Mouse (Mus musculus): ENCODE measurements around the gene Cops9. TPM values are rescaled to one million over a fixed set of nuclear protein-coding genes. Genes with fewer than 3 reads are reported as not detected.

The Cops9 gene
- total and polyA plus RNA-seq, 3 experiments = 144 to 241 (median 215) TPM

DNA sequence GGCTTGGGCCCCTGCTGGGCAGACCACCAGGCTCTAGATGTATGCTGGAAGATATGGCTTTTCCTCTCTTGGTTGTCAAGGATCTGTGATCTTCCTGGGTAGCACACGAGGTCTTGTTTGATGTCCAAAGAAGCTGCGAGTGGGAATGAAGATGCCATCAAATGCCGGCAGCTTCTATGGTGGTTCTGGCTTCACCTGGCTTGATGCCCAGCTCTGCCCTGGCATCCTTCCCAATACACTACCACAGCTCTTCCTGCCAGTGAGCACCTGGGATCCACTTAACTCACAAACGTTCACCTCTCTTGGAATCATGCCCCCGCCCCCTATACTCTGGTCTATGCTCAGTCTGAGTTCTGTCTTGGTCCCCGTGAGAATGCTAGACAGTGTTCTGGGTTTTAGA lies 25.3 kb upstream of the Cops9 start:
- WGBS = 56% methylated on average over 6 of the region's 6 CpGs
- intact Hi-C loops (cut with DNase I) = no loop called here

DNA sequence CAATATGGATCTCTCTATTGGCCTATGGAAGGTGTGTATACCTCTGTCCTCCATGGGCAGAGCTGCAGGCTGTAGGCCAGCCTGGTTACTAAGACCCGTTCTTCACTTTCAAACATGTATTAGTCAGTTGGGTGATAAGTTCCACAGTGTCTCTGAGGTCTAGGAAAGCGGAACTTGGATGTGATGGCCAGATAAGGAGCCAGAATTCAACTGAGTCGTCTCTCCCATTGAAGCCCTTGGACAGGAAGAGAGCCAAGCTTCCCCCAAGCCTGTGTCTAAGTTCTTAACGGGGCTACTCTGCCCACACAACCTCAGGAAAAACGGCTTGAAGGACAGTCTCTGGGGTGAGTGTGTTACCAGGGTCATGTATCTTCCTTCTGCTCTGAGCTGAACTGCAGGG lies 17.6 kb upstream of the Cops9 start:
- WGBS = 29% methylated on average over 5 of the region's 5 CpGs
- H3K27me3 ChIP-seq (ENCODE audit: control insufficient read depth, insufficient read depth, low read length) = no peaks in the 10 kb centered on the region
- H3K79me2 ChIP-seq (replicated peaks; ENCODE audit: control insufficient read depth, insufficient read depth, low read length) = no peaks in the 10 kb centered on the region
- no peak overlapping the region for H3K27ac ChIP-seq
- no peak for TF ChIP-seq POLR2A (IDR thresholded peaks at IDR 0.05; ENCODE audit: insufficient read depth, low read depth, low read length)
- no peak for TF ChIP-seq CTCF (IDR thresholded peaks at IDR 0.05)
- no peak for TF ChIP-seq EP300 (IDR thresholded peaks at IDR 0.05; ENCODE audit: insufficient read depth, low read depth, low read length)
- no peak for DNase-seq
- no peaks in the 10 kb centered on the region for H3K36me3 ChIP-seq (ENCODE audit: control insufficient read depth, insufficient read depth, low read length)
- no peak overlapping the region for H3K9ac ChIP-seq (ENCODE audit: low read depth, low read length)
- H3K4me1 ChIP-seq (ENCODE audit: control insufficient read depth, insufficient read depth, low read length) = no peaks in the 10 kb centered on the region
- no peak overlapping the region for H3K4me3 ChIP-seq
- intact Hi-C loops (cut with DNase I) = no loop called here

More for the DNA sequence above, 25.3 kb upstream of the Cops9 start:
- Histone ChIP-seq H3K27ac (no peak overlapping the region), H3K36me3 (ENCODE audit: control insufficient read depth, insufficient read depth, low read length) (no peaks in the 10 kb centered on the region), H3K4me1 (ENCODE audit: control insufficient read depth, insufficient read depth, low read length) (no peaks in the 10 kb centered on the region), H3K4me3 (no peak overlapping the region), H3K9ac (ENCODE audit: low read depth, low read length) (no peak overlapping the region), H3K27me3 (ENCODE audit: control insufficient read depth, insufficient read depth, low read length) (no peaks in the 10 kb centered on the region), H3K79me2 (replicated peaks; ENCODE audit: control insufficient read depth, insufficient read depth, low read length) (no peaks in the 10 kb centered on the region)
- TF ChIP-seq CTCF (IDR thresholded peaks at IDR 0.05) (no peak), EP300 (IDR thresholded peaks at IDR 0.05; ENCODE audit: insufficient read depth, low read depth, low read length) (no peak), POLR2A (IDR thresholded peaks at IDR 0.05; ENCODE audit: insufficient read depth, low read depth, low read length) (no peak)
- no peak for DNase-seq

DNA sequence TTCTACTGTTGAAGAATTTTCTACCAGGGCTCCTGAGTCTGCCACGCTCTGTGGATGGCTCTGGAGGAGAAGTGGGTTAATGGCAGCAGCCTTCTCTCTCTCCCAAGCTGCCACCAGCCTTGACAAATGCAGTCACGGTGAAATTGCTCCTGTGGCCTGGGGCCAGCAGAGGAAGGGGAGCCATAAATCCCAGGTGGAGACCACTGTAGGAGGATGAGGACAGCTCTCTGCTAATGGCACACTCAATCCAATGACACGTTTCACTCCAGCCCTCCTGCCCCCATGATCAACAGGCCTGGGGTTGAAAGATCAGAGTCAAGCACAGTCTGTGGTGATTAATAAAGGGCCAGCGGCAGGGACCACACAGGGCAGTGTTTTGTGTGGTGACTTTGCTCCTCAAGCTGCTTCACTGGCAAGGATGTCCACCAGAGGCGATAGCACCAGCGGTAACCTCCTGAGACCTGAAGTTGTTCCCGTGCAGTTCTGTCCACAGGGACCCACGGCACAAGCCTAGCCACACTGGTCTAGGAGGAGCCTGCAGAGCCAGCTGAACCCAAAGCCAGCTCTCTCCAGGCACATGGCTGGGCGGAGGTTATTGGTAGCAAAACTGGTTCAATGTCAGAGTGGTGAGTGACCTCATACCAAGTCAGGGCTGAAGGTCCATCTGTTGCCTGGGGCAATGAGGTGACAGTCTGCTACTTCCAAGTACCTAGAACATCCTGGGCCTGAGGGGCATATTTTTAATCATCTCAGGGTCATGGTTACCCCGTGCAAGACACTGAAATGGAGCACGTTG lies 15.4 kb upstream of the Cops9 start:
- Histone ChIP-seq H3K79me2 (replicated peaks; ENCODE audit: control insufficient read depth, insufficient read depth, low read length) (no peaks in the 10 kb centered on the region), H3K27ac (no peak overlapping the region), H3K4me1 (ENCODE audit: control insufficient read depth, insufficient read depth, low read length) (no peaks in the 10 kb centered on the region), H3K9ac (ENCODE audit: low read depth, low read length) (no peak overlapping the region), H3K36me3 (ENCODE audit: control insufficient read depth, insufficient read depth, low read length) (no peaks in the 10 kb centered on the region), H3K4me3 (no peak overlapping the region), H3K27me3 (ENCODE audit: control insufficient read depth, insufficient read depth, low read length) (no peaks in the 10 kb centered on the region)
- WGBS = 81% methylated on average over 11 of the region's 11 CpGs
- TF ChIP-seq EP300 (IDR thresholded peaks at IDR 0.05; ENCODE audit: insufficient read depth, low read depth, low read length) (no peak), POLR2A (IDR thresholded peaks at IDR 0.05; ENCODE audit: insufficient read depth, low read depth, low read length) (no peak)
- no peak for DNase-seq
- intact Hi-C loops (cut with DNase I) = no loop called here

- Histone ChIP-seq H3K4me1 (ENCODE audit: control insufficient read depth, insufficient read depth, low read length) (no peaks in the 10 kb centered on the region), H3K27ac (no peak overlapping the region), H3K36me3 (ENCODE audit: control insufficient read depth, insufficient read depth, low read length) (no peaks in the 10 kb centered on the region), H3K79me2 (replicated peaks; ENCODE audit: control insufficient read depth, insufficient read depth, low read length) (no peaks in the 10 kb centered on the region), H3K27me3 (ENCODE audit: control insufficient read depth, insufficient read depth, low read length) (no peaks in the 10 kb centered on the region), H3K9ac (ENCODE audit: low read depth, low read length) (no peak overlapping the region), H3K4me3 (no peak overlapping the region)
- 35% methylated on average over 2 of the region's 2 CpGs for WGBS
- DNase-seq = no peak
- TF ChIP-seq EP300 (IDR thresholded peaks at IDR 0.05; ENCODE audit: insufficient read depth, low read depth, low read length) = no peak
- TF ChIP-seq POLR2A (IDR thresholded peaks at IDR 0.05; ENCODE audit: insufficient read depth, low read depth, low read length) = no peak
- TF ChIP-seq CTCF (IDR thresholded peaks at IDR 0.05) = no peak
- intact Hi-C loops (cut with DNase I) = no loop called here
Observed at GRCm38 (mm10) chr1:92654676-92655075, 12.9 kb upstream of the Cops9 start.

GRCm38 (mm10) chr1:92653179-92653578 lies 11.4 kb upstream of the Cops9 start:
- intact Hi-C loops (cut with DNase I) = no loop called here
- H3K27me3 ChIP-seq (ENCODE audit: control insufficient read depth, insufficient read depth, low read length) = no peaks in the 10 kb centered on the region
- H3K9ac ChIP-seq (ENCODE audit: low read depth, low read length) = no peak overlapping the region
- H3K79me2 ChIP-seq (replicated peaks; ENCODE audit: control insufficient read depth, insufficient read depth, low read length) = no peaks in the 10 kb centered on the region
- no peaks in the 10 kb centered on the region for H3K4me1 ChIP-seq (ENCODE audit: control insufficient read depth, insufficient read depth, low read length)
- no peak overlapping the region for H3K27ac ChIP-seq
- DNase-seq = no peak
- no peaks in the 10 kb centered on the region for H3K36me3 ChIP-seq (ENCODE audit: control insufficient read depth, insufficient read depth, low read length)
- H3K4me3 ChIP-seq = no peak overlapping the region
- no peak for TF ChIP-seq CTCF (IDR thresholded peaks at IDR 0.05)
- no peak for TF ChIP-seq POLR2A (IDR thresholded peaks at IDR 0.05; ENCODE audit: insufficient read depth, low read depth, low read length)
- no peak for TF ChIP-seq EP300 (IDR thresholded peaks at IDR 0.05; ENCODE audit: insufficient read depth, low read depth, low read length)
- WGBS = 85% methylated on average over 3 of the region's 3 CpGs

GRCm38 (mm10) chr1:92651467-92651866 lies 9.7 kb upstream of the Cops9 start:
- TF ChIP-seq POLR2A (IDR thresholded peaks at IDR 0.05; ENCODE audit: insufficient read depth, low read depth, low read length) (no peak), EP300 (IDR thresholded peaks at IDR 0.05; ENCODE audit: insufficient read depth, low read depth, low read length) (no peak), CTCF (IDR thresholded peaks at IDR 0.05) (no peak)
- Histone ChIP-seq H3K27me3 (ENCODE audit: control insufficient read depth, insufficient read depth, low read length) (no peaks in the 10 kb centered on the region), H3K4me1 (ENCODE audit: control insufficient read depth, insufficient read depth, low read length) (peaks cover 2% of the 10 kb centered on the region), H3K27ac (no peak overlapping the region), H3K9ac (ENCODE audit: low read depth, low read length) (no peak overlapping the region), H3K79me2 (replicated peaks; ENCODE audit: control insufficient read depth, insufficient read depth, low read length) (no peaks in the 10 kb centered on the region), H3K36me3 (ENCODE audit: control insufficient read depth, insufficient read depth, low read length) (no peaks in the 10 kb centered on the region), H3K4me3 (no peak overlapping the region)
- intact Hi-C loops (cut with DNase I) = no loop called here
- WGBS = 65% methylated on average over 3 of the region's 3 CpGs
- DNase-seq = no peak
